Mouse (Mus musculus) kidney, embryonic 15.5 days (tissue): ENCODE measurements around the gene Grasp. TPM values are rescaled to one million over a fixed set of nuclear protein-coding genes. Genes with fewer than 3 reads are reported as not detected.

Source experiments
- ATAC-seq: fragments of 200-750 bp; cut with Nextera tagmentation; replicated peaks from 2 replicates; pipeline ENCODE4 v1.8.0; 2017; ENCODE audit warnings: moderate TSS enrichment; ENCODE audit not compliant: low FRiP score
- H3K27ac ChIP-seq: fragments of 300-500 bp; sonication (generic); 2 replicates; pipeline ENCODE4 v1.5.1; 2015; ENCODE audit warnings: mild to moderate bottlenecking, inconsistent platforms
- H3K27me3 ChIP-seq: fragments of 300-500 bp; sonication (generic); 2 replicates; pipeline ENCODE4 v1.6.1; 2015; ENCODE audit warnings: inconsistent platforms
- H3K36me3 ChIP-seq: fragments of 300-500 bp; sonication (generic); 2 replicates; pipeline ENCODE4 v1.6.1; 2015; ENCODE audit warnings: inconsistent platforms
- H3K4me1 ChIP-seq: fragments of 300-500 bp; sonication (generic); 2 replicates; pipeline ENCODE4 v1.6.1; 2015; ENCODE audit warnings: inconsistent platforms
- H3K4me2 ChIP-seq: fragments of 300-500 bp; sonication (generic); 2 replicates; pipeline ENCODE4 v1.6.1; 2015; ENCODE audit warnings: moderate library complexity, mild to moderate bottlenecking, inconsistent platforms
- H3K4me3 ChIP-seq: fragments of 300-500 bp; sonication (generic); replicated peaks from 2 replicates; pipeline ENCODE4 v1.5.1; 2015; ENCODE audit warnings: mild to moderate bottlenecking, inconsistent platforms
- H3K9ac ChIP-seq: fragments of 300-500 bp; sonication (generic); 2 replicates; pipeline ENCODE4 v1.6.1; 2015; ENCODE audit warnings: mild to moderate bottlenecking, inconsistent platforms
- H3K9me3 ChIP-seq: fragments of 300-500 bp; sonication (generic); replicated peaks from 2 replicates; pipeline ENCODE4 v1.6.1; 2016; ENCODE audit warnings: inconsistent platforms
- WGBS: fragments of 180-500 bp; shearing (Covaris S2); methylation state at CpG from one replicate; pipeline ENCODE4 v1.1.7; 2015; ENCODE audit warnings: mixed read lengths; 5-methylcytosine and 5-hydroxymethylcytosine counted together
- polyA plus RNA-seq: library from polyadenylated mRNA; unstranded; fragments of >200 nt; fragmentation: Nextera tagmentation; extraction: Ambion mirVana; gene quantifications from 2 replicates; pipeline ENCODE4 v1.2.1, GENCODE M21; 2015

The Grasp gene
- polyA plus RNA-seq, 1 experiment from 2014 or later = 4.7 TPM

DNA sequence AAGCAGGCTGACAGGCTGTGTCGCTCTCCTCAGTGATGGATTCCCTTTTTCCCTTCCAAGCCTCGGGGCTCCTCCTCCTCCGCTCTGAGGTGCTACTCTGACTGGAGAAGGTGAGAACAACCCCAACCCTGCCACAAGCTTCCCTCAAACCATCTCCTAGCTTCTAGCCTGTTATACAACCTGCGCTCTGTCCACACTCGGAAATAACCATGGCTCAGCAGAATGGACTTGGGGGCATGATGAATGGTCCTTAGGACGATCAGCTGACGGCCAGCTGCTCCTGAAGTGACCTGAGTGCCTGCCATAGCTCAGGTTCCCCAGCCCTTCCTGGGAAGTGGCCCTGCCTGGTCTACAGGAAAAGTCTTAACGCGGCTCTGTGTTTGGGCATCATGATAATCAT, 17.9 kb downstream of the Grasp start:
- H3K4me1 ChIP-seq = peaks cover 47% of the 10 kb centered on the region
- no peak overlapping the region for H3K27ac ChIP-seq
- H3K36me3 ChIP-seq = no peaks in the 10 kb centered on the region
- WGBS = 61% methylated on average over 9 of the region's 9 CpGs
- no peak for ATAC-seq
- H3K4me3 ChIP-seq = no peak overlapping the region
- H3K9me3 ChIP-seq = no peaks in the 10 kb centered on the region
- H3K9ac ChIP-seq = no peak overlapping the region
- no peak overlapping the region for H3K4me2 ChIP-seq
- no peaks in the 10 kb centered on the region for H3K27me3 ChIP-seq

DNA sequence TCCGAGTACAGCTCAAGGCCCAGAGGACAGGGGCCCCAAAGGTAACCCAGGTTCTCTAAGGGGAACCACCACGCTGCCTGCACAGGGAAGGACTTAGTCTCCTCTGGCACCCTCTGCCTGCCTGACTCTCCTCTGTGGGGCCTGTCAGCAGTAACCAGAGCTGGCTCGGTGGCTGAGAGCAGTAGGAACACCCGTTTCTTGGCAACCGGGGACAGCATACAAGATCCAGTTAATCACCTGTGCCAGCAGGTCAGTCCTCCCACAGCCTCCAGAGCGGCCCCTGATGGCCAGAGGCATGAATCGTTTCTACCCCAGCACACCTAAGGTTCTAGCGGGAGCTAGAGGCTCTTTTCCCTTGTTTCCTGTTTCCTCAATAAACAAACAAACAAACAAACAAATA, 18.7 kb downstream of the Grasp start:
- Histone ChIP-seq H3K4me2 (no peak overlapping the region), H3K27me3 (no peaks in the 10 kb centered on the region), H3K27ac (peak overlapping the region; percentile 52; the same call in 1 of the 2 replicates), H3K36me3 (no peaks in the 10 kb centered on the region), H3K4me1 (peaks cover 46% of the 10 kb centered on the region), H3K9me3 (no peaks in the 10 kb centered on the region), H3K9ac (no peak overlapping the region), H3K4me3 (no peak overlapping the region)
- WGBS = 18% methylated on average over 8 of the region's 8 CpGs
- peak; percentile 24; the same call in 1 of the 2 replicates for ATAC-seq

DNA sequence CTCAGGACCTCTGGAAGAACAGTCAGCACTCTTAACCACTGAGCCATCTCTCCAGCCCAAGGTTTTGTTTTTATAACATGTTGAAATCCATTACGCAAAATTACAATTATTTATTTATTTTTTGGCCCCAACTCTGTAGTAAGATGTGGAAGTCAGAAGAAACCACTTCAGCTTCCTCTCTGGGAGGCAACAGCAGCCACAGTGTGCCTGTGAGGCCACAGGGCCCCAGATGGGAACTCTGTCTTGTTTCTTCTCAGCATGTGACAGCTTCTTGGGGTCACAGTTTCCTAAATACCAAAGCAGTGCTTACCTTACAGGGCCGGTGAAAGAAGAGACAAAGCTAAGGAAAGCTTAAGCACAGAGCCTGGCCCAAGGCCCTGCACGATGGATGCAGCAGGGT, 20.0 kb downstream of the Grasp start:
- Histone ChIP-seq H3K36me3 (no peaks in the 10 kb centered on the region), H3K27me3 (no peaks in the 10 kb centered on the region), H3K27ac (no peak overlapping the region), H3K9ac (no peak overlapping the region), H3K4me3 (no peak overlapping the region), H3K4me1 (peaks cover 39% of the 10 kb centered on the region), H3K9me3 (no peaks in the 10 kb centered on the region), H3K4me2 (no peak overlapping the region)
- WGBS = 66% methylated on average over 3 of the region's 3 CpGs
- no peak for ATAC-seq

DNA sequence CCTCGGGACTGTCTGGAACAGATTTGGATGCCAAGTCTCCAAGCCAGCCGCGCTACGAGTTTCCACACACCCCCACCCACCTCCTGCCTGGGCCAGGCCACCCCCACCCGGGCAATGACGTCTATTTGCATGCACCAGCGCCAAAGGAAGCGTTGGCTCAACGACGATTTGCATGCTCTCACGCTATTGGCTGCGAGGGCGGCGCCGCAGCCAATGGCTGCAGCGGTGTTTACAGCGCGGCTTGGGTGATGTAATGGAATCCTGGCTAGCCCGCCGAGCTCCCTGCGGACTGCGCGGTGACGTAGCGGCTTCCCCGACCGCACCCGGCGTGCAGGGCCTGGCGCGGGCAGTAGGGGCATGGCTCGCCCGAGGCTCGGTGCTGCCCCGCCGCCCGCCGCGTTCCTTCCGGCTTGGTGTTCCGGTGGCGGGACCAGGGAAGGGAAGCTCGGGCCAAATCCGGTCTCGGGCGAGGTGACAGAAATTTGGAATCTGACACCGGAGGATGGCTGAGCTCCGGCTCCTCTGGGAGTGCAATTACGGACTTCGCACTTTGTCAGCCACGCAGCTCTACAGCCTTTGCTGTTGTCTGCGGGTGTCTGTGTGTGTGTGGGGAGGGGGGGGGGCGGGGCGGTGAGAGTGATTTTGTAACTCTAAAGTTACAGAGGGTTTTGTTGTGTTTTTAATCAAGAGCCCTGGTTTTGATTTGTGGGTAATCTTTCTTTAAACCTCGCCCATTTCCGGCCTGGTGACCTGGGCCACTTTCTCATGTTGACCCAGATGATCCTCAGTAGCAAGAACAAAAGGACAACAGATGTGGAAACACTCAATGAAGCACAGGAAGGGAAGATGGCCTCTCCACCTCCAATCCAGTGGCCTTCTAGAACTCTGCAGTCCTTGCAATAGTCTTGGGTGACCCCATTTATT, 22.5 kb downstream of the Grasp start:
- Histone ChIP-seq H3K9ac (peak overlapping the region; percentile 47), H3K4me3 (peak overlapping the region; percentile 52), H3K36me3 (no peaks in the 10 kb centered on the region), H3K4me1 (peaks cover 26% of the 10 kb centered on the region), H3K9me3 (no peaks in the 10 kb centered on the region), H3K27me3 (no peaks in the 10 kb centered on the region), H3K27ac (peak overlapping the region; percentile 90), H3K4me2 (peak overlapping the region; percentile 78)
- under 1% methylated on average over 56 of the region's 56 CpGs for WGBS
- peak; percentile 97 for ATAC-seq

DNA sequence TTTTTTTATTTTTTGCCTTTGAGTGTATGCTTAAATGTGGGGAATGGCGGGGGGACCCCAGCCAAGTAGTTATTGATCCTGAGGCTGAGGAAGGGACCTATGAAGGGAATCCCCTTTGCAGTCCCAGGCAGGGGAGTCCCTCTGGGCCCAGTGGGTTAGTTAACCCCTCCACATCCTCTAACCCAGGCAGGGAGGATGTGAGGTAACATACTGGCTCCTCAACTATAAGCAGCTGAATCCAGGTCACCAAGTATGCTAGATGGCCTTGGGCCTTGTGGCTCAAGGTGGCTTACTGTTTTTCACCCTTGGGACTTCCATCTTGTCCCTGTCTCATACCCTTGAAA, 23.1 kb downstream of the Grasp start:
- Histone ChIP-seq H3K4me1 (peaks cover 20% of the 10 kb centered on the region), H3K4me2 (peak overlapping the region; percentile 78), H3K9ac (no peak overlapping the region), H3K36me3 (no peaks in the 10 kb centered on the region), H3K27me3 (no peaks in the 10 kb centered on the region), H3K9me3 (no peaks in the 10 kb centered on the region), H3K4me3 (no peak overlapping the region), H3K27ac (peak overlapping the region; percentile 90)
- ATAC-seq = no peak
- WGBS = 71% methylated on average over 1 of the region's 1 CpGs

DNA sequence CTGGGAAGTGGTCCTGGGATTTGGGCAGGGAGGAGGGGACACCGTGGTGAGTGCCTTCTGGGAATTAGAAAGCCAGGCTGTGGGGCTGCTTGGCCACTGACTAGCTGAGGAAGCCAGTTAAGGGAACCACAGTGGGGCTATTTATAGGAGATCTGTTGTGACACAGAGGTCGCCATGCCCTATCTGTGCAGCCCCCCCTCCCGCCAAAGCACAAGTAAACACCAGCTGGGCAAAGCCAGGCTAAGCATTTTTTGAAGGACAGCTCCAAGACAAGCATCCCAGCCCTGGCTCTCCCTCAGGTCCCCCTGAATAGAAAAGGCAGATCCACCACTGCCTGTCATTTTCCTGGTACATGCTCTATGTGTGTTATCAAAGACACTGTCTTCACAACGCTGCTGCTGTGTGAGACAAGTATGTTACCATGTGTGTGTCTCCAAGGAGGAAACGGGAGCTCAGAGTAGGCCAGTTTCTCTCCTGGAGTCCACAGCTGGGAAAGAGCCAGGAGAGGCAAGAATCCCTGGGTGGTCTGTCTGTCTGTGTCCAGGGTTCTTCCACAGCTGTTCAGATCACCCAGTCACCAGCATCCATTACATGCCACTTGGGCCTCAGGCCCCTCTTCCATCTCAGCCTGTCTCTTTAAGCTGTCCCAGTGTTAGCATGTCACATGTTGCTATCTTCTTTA, 24.2 kb downstream of the Grasp start:
- WGBS = 62% methylated on average over 5 of the region's 5 CpGs
- no peak for ATAC-seq
- Histone ChIP-seq H3K36me3 (no peaks in the 10 kb centered on the region), H3K4me3 (no peak overlapping the region), H3K9me3 (no peaks in the 10 kb centered on the region), H3K27ac (no peak overlapping the region), H3K4me2 (no peak overlapping the region), H3K9ac (no peak overlapping the region), H3K27me3 (no peaks in the 10 kb centered on the region), H3K4me1 (peaks cover 15% of the 10 kb centered on the region)

DNA sequence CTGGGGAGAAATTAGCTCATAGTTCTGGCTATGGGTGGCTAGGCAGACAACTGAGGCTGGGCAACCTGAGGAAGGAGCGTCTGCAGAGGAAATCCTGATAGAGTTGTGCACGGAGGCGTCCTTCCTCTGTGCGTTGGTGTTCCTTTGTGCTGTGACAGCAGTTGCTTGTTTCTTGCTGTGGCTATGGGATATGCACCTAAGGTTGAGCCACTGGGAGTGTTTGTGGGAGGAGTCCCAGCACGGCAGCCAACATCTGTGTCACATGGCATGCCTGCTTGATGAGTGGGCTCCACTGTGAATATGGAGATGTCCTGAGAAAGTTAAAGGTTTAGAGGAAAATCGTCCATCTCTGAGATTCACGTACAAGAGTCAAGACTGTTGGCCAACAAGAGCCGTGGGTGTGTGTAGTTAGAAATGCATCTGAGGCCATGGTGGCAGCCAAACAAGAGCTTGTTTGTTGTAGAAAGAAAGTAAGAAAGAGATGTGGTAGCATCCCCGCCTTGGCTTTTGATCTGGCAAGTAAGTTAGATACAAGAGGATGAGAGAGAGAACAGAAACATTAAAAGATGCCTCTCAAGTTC, 26.3 kb downstream of the Grasp start:
- peaks cover 20% of the 10 kb centered on the region for H3K4me1 ChIP-seq
- no peak overlapping the region for H3K4me3 ChIP-seq
- no peak overlapping the region for H3K4me2 ChIP-seq
- H3K27ac ChIP-seq = no peak overlapping the region
- no peak for ATAC-seq
- no peaks in the 10 kb centered on the region for H3K27me3 ChIP-seq
- WGBS = 71% methylated on average over 9 of the region's 9 CpGs
- no peaks in the 10 kb centered on the region for H3K36me3 ChIP-seq
- no peak overlapping the region for H3K9ac ChIP-seq
- no peaks in the 10 kb centered on the region for H3K9me3 ChIP-seq

DNA sequence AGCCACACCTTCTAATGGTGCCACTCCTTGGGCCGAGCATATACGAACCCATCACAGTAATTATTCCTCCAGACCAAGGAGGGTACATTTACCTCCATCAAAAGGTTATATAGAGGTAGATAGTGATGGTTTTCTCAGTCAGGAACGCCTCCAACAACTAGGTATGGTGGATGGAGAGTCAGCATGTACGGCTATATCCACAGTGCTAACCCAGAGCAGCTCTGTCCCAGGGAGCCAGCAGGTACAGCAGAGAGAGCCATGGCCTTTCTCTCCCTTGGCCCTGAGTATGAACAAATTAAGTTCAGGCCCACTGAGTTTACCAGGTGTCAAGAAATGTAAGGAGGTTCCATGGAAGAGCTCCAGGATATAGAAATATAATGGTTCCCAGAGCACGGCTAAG, 27.9 kb downstream of the Grasp start:
- WGBS = 92% methylated on average over 5 of the region's 5 CpGs
- no peak overlapping the region for H3K9ac ChIP-seq
- no peaks in the 10 kb centered on the region for H3K9me3 ChIP-seq
- no peak overlapping the region for H3K4me2 ChIP-seq
- no peaks in the 10 kb centered on the region for H3K36me3 ChIP-seq
- no peak for ATAC-seq
- no peak overlapping the region for H3K4me3 ChIP-seq
- H3K27ac ChIP-seq = no peak overlapping the region
- no peaks in the 10 kb centered on the region for H3K27me3 ChIP-seq
- peaks cover 12% of the 10 kb centered on the region for H3K4me1 ChIP-seq

DNA sequence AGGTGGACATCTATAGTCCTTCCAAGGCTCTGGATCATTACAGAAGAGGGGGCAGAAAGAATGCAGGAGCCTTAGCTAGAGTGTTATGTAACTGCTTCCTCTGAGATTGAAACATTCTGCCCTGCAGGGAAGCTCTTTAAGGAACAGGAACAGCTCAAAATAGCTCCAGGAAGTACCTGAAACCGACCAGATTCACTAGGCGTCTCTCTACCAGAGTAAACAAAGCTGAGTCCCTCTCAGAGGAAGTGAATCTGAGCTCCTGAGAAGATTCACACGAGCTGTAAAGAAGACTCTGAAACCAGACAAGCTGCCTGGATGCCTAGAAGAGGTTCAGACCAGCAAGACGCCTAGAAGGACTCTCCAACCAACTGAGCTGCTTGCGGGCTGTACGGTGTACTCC, 28.6 kb downstream of the Grasp start:
- peaks cover 9% of the 10 kb centered on the region for H3K4me1 ChIP-seq
- no peak for ATAC-seq
- WGBS = 87% methylated on average over 6 of the region's 6 CpGs
- H3K36me3 ChIP-seq = no peaks in the 10 kb centered on the region
- no peaks in the 10 kb centered on the region for H3K9me3 ChIP-seq
- no peak overlapping the region for H3K27ac ChIP-seq
- H3K4me2 ChIP-seq = no peak overlapping the region
- no peak overlapping the region for H3K4me3 ChIP-seq
- no peaks in the 10 kb centered on the region for H3K27me3 ChIP-seq
- H3K9ac ChIP-seq = no peak overlapping the region

DNA sequence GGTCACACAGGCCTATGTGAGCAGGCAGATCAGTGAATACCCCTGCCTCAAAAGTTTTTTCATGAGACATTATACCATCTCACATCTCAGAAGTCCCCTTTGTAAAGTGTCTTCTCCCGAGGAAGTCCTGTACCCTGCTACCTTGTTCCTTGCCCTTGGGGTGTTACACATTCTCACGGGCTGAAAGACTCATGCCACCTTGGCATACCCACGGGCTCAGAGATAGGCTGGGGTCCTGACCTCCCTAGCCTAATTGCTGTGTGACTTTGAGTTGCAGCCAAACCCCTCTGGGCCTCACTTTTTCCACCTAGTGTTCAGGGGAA, 29.5 kb downstream of the Grasp start:
- Histone ChIP-seq H3K27me3 (no peaks in the 10 kb centered on the region), H3K27ac (0 out of 2 replicates have a peak overlapping the region, but pooled peaks have one; percentile 24), H3K36me3 (no peaks in the 10 kb centered on the region), H3K9me3 (no peaks in the 10 kb centered on the region), H3K4me1 (peaks cover 9% of the 10 kb centered on the region), H3K4me2 (peak overlapping the region; percentile 88), H3K9ac (peak overlapping the region; percentile 68; the same call in 1 of the 2 replicates), H3K4me3 (peak overlapping the region; percentile 58)
- WGBS = 35% methylated on average over 3 of the region's 3 CpGs
- no peak for ATAC-seq

DNA sequence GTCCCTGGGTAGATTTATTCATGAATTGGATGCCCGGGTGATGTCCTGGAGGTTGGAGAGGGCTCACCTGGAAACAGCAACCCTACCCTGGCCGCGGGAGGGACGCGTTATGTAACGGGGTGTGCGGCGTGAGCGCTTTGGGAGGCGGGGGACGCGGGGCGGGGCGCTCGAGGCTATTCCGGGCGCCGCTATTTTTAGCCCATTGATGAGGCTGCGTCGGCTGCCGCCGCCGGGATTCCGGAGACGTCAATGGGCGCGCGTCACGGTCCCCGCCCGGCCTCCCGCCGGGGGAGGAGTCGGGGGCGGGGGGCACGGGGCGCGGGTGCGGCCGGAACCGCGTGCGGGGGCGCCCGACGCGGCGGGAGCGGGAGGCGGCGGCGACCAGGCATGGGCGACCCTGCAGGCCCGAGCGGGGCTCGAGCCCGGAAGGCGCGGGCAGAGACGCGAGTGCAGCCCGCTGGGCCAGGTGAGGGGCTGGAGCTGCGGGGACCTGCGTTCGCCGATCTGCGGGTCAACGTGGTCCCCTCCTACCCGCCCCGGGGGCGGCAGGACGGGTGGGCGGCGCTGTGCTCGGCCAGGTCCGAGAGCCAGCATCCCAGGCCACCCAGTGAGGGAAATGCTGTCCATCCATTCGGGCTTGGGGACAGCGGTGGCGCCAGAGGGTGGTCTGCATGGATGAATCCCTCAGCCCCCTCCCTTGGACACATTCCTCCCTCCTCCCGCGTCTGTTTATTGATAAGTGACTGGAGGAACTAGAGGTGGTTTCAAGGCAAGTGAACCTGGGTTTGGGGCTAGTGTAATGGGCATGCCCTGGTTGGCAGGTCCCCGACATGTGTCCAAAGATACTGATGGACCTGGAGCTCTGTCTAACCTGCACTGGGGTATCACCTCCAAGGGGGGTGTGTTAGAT, 30.2 kb downstream of the Grasp start, which contains the start of gene Nr4a1:
Nr4a1 (plus strand) TSS at position 384 of the 910 bp plus-strand sequence.
- H3K27me3 ChIP-seq = no peaks in the 10 kb centered on the region
- peak within 1 kb of the TSS; percentile 88 for H3K4me2 ChIP-seq
- WGBS = 1% methylated on average over 80 of the region's 82 CpGs
- peaks cover 9% of the 10 kb centered on the region for H3K4me1 ChIP-seq
- peak; percentile 61 for ATAC-seq
- peak within 1 kb of the TSS; percentile 58 for H3K4me3 ChIP-seq
- H3K27ac ChIP-seq = peak within 1 kb of the TSS; percentile 24; the same call in 1 of the 2 replicates
- H3K9me3 ChIP-seq = no peaks in the 10 kb centered on the region
- H3K36me3 ChIP-seq = no peaks in the 10 kb centered on the region
- peak within 1 kb of the TSS; percentile 68 for H3K9ac ChIP-seq
